Mouse (Mus musculus) heart, embryonic 15.5 days (tissue): ENCODE results near the gene Myo9a. TPM values are rescaled to one million over a fixed set of nuclear protein-coding genes. Genes with fewer than 3 reads are reported as not detected.

ENCODE experiments used
- ATAC-seq: fragments of 200-750 bp; cut with Nextera tagmentation; replicated peaks from 2 replicates; pipeline ENCODE4 v1.8.0; 2017; ENCODE audit warnings: low read depth, moderate TSS enrichment; ENCODE audit not compliant: insufficient number of reproducible peaks, insufficient read depth, low FRiP score
- H3K27ac ChIP-seq: fragments of 300-500 bp; sonication (generic); 2 replicates; pipeline ENCODE4 v1.5.1; 2015; ENCODE audit warnings: mild to moderate bottlenecking, inconsistent platforms
- H3K27me3 ChIP-seq: fragments of 300-500 bp; sonication (generic); 2 replicates; pipeline ENCODE4 v1.6.1; 2015; ENCODE audit warnings: inconsistent platforms
- H3K36me3 ChIP-seq: fragments of 300-500 bp; sonication (generic); 2 replicates; pipeline ENCODE4 v1.6.1; 2015; ENCODE audit warnings: mild to moderate bottlenecking, inconsistent platforms
- H3K4me1 ChIP-seq: fragments of 300-500 bp; sonication (generic); replicated peaks from 2 replicates; pipeline ENCODE4 v1.6.1; 2015; ENCODE audit warnings: inconsistent platforms
- H3K4me2 ChIP-seq: fragments of 300-500 bp; sonication (generic); 2 replicates; pipeline ENCODE4 v1.6.1; 2015; ENCODE audit warnings: inconsistent platforms, mild to moderate bottlenecking, moderate library complexity
- H3K4me3 ChIP-seq: fragments of 300-500 bp; sonication (generic); 2 replicates; pipeline ENCODE4 v1.5.1; 2015; ENCODE audit warnings: mild to moderate bottlenecking, inconsistent platforms
- H3K9ac ChIP-seq: fragments of 300-500 bp; sonication (generic); 2 replicates; pipeline ENCODE4 v1.6.1; 2015; ENCODE audit warnings: mild to moderate bottlenecking, inconsistent platforms
- H3K9me3 ChIP-seq: fragments of 300-500 bp; sonication (generic); replicated peaks from 2 replicates; pipeline ENCODE4 v1.6.1; 2016; ENCODE audit warnings: inconsistent platforms
- WGBS: fragments of 180-500 bp; shearing (Covaris S2); methylation state at CpG from one replicate; pipeline ENCODE4 v1.1.7; 2015; ENCODE audit warnings: mixed read lengths; 5-methylcytosine and 5-hydroxymethylcytosine counted together
- polyA plus RNA-seq: library from polyadenylated mRNA; unstranded; fragments of >200 nt; fragmentation: Nextera tagmentation; extraction: Ambion mirVana; gene quantifications from 2 replicates; pipeline ENCODE4 v1.2.1, GENCODE M21; 2015

Gene Myo9a
- 7.7 and 9.1 TPM in 2 replicates for polyA plus RNA-seq

- ATAC-seq = peak; percentile 94
- WGBS = under 1% methylated on average over 59 of the region's 59 CpGs
- peak within 1 kb of the TSS; percentile 98 for H3K27ac ChIP-seq
- H3K9ac ChIP-seq = peak within 1 kb of the TSS; percentile 77
- H3K36me3 ChIP-seq = no peaks in the 10 kb centered on the region
- H3K4me1 ChIP-seq = peaks cover 16% of the 10 kb centered on the region
- H3K9me3 ChIP-seq = no peaks in the 10 kb centered on the region
- H3K27me3 ChIP-seq = no peaks in the 10 kb centered on the region
- peak within 1 kb of the TSS; percentile 76 for H3K4me2 ChIP-seq
- peak within 1 kb of the TSS; percentile 82 for H3K4me3 ChIP-seq
Measured at GRCm38 (mm10) chr9:59750267-59751065, at the start of gene Myo9a, which contains the start of gene Senp8. Gene Myo9a (plus strand): TSS chr9:59750896. Gene Senp8 (minus strand): TSS chr9:59750710.

DNA sequence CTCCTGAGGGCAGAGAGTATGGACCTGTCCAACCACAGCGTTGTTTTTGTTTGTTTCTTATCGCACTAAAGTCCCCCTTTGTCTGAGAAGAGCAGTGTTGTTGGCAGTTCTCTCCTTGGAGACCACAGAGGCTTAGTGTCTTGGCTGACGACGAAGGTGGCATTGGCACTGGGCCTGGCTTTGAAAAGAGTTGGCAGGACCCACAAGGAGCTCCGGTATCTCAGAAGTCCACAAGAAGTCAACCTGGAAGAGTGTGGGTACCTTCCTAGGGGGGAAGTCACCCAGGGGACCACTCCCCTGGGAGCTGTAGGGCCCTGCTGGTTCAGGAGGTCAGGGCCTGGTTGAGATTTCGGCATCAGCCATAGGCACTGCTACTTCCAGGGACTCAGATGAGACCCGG lies 49.6 kb upstream of the Myo9a start:
- Histone ChIP-seq H3K9ac (no peak overlapping the region), H3K27me3 (no peaks in the 10 kb centered on the region), H3K4me3 (no peak overlapping the region), H3K27ac (no peak overlapping the region), H3K4me1 (no peaks in the 10 kb centered on the region), H3K9me3 (no peaks in the 10 kb centered on the region), H3K36me3 (no peaks in the 10 kb centered on the region), H3K4me2 (no peak overlapping the region)
- WGBS = 72% methylated on average over 7 of the region's 7 CpGs
- no peak for ATAC-seq

DNA sequence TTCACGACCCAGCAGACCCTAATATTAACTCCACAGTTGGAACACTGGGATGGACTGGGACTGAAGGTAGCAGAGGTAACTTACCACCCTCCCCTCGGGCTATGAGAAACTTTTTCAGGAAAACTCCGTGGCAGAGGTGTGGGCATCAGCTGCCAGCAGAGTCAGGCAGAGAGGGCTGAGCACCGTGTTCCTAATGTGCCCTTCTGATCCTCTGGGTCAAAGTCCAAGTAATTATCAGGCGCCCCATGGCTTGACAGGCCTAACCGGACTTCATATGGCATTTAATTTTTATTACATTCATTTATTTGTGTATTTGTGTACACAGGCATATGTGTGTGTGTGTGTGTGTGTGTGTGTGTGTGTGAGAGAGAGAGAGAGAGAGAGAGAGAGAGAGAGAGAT lies 47.6 kb upstream of the Myo9a start:
- Histone ChIP-seq H3K4me3 (no peak overlapping the region), H3K9me3 (no peaks in the 10 kb centered on the region), H3K36me3 (no peaks in the 10 kb centered on the region), H3K9ac (no peak overlapping the region), H3K27ac (no peak overlapping the region), H3K4me1 (0 out of 2 replicates have a peak, but pooled peaks cover 4% of the 10 kb centered on the region), H3K4me2 (no peak overlapping the region), H3K27me3 (no peaks in the 10 kb centered on the region)
- 72% methylated on average over 6 of the region's 6 CpGs for WGBS
- no peak for ATAC-seq

- H3K4me1 ChIP-seq = 0 out of 2 replicates have a peak, but pooled peaks cover 4% of the 10 kb centered on the region
- H3K4me3 ChIP-seq = no peak overlapping the region
- H3K4me2 ChIP-seq = no peak overlapping the region
- H3K27me3 ChIP-seq = no peaks in the 10 kb centered on the region
- H3K9ac ChIP-seq = no peak overlapping the region
- ATAC-seq = no peak
- H3K27ac ChIP-seq = no peak overlapping the region
- 42% methylated on average over 10 of the region's 10 CpGs for WGBS
- no peaks in the 10 kb centered on the region for H3K36me3 ChIP-seq
- H3K9me3 ChIP-seq = no peaks in the 10 kb centered on the region
Measured at GRCm38 (mm10) chr9:59706850-59707825, 43.6 kb upstream of the Myo9a start.

- H3K4me1 ChIP-seq = 0 out of 2 replicates have a peak, but pooled peaks cover 4% of the 10 kb centered on the region
- H3K4me3 ChIP-seq = no peak overlapping the region
- 60% methylated on average over 3 of the region's 3 CpGs for WGBS
- no peaks in the 10 kb centered on the region for H3K36me3 ChIP-seq
- no peaks in the 10 kb centered on the region for H3K27me3 ChIP-seq
- no peak overlapping the region for H3K4me2 ChIP-seq
- H3K9ac ChIP-seq = no peak overlapping the region
- no peak for ATAC-seq
- no peaks in the 10 kb centered on the region for H3K9me3 ChIP-seq
- no peak overlapping the region for H3K27ac ChIP-seq
Measured at GRCm38 (mm10) chr9:59709225-59709624, 41.5 kb upstream of the Myo9a start.

GRCm38 (mm10) chr9:59716275-59716898 lies 34.3 kb upstream of the Myo9a start:
- no peaks in the 10 kb centered on the region for H3K27me3 ChIP-seq
- H3K9me3 ChIP-seq = no peaks in the 10 kb centered on the region
- no peaks in the 10 kb centered on the region for H3K4me1 ChIP-seq
- H3K4me2 ChIP-seq = no peak overlapping the region
- 75% methylated on average over 7 of the region's 7 CpGs for WGBS
- H3K9ac ChIP-seq = no peak overlapping the region
- H3K27ac ChIP-seq = no peak overlapping the region
- ATAC-seq = no peak
- H3K36me3 ChIP-seq = no peaks in the 10 kb centered on the region
- H3K4me3 ChIP-seq = no peak overlapping the region

DNA sequence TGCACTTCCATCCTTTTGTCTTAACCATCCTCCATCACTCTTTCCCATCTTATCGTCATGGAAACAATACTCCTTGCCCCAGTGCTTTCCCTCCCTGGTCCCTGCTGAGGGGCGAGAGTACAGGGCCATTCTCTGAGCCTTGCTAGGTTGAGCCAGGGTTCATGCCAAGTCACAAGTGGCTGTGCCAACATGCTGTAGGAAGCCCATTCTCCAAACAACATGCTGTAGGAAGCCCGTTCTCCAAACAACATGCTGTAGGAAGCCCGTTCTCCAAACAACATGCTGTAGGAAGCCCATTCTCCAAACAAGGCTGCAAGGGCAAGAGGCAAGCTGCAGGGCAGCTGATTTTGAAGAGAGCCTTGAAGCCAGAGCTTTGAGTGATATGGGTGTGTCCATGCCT lies 32.5 kb upstream of the Myo9a start:
- Histone ChIP-seq H3K36me3 (no peaks in the 10 kb centered on the region), H3K4me3 (no peak overlapping the region), H3K4me2 (no peak overlapping the region), H3K4me1 (peaks cover under 1% of the 10 kb centered on the region), H3K9ac (no peak overlapping the region), H3K27me3 (no peaks in the 10 kb centered on the region), H3K9me3 (no peaks in the 10 kb centered on the region), H3K27ac (no peak overlapping the region)
- no peak for ATAC-seq
- 82% methylated on average over 4 of the region's 4 CpGs for WGBS

DNA sequence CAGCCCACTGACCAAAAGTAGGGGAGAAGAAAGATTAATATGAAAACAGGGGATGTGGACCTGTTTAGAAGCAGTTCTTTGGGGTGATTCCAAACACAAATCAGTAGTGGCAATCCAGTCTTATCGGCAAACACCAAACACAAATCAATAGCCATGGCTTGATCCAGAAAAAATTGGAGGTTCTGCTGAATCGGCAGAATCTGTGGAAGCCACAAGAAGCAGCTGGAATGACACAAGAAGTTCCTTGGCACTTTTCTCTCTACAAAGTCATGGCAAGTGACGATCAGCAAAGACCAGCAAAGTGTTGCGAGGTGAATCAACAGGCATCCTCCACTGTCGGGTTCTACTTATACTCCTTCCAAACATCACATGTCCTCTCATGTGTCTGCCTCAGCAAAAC lies 29.6 kb upstream of the Myo9a start:
- Histone ChIP-seq H3K27ac (no peak overlapping the region), H3K9ac (no peak overlapping the region), H3K4me3 (no peak overlapping the region), H3K4me2 (no peak overlapping the region), H3K9me3 (no peaks in the 10 kb centered on the region), H3K36me3 (no peaks in the 10 kb centered on the region), H3K4me1 (peaks cover 16% of the 10 kb centered on the region), H3K27me3 (no peaks in the 10 kb centered on the region)
- 70% methylated on average over 5 of the region's 5 CpGs for WGBS
- ATAC-seq = no peak

GRCm38 (mm10) chr9:59723096-59723657 lies 27.5 kb upstream of the Myo9a start:
- Histone ChIP-seq H3K27me3 (no peaks in the 10 kb centered on the region), H3K4me1 (peaks cover 16% of the 10 kb centered on the region), H3K4me2 (peak overlapping the region; percentile 49), H3K4me3 (peak overlapping the region; percentile 20; the same call in 1 of the 2 replicates), H3K27ac (peak overlapping the region; percentile 38), H3K9me3 (no peaks in the 10 kb centered on the region), H3K9ac (0 out of 2 replicates have a peak overlapping the region, but pooled peaks have one; percentile 19), H3K36me3 (no peaks in the 10 kb centered on the region)
- ATAC-seq = peak; percentile 62; the same call in 1 of the 2 replicates
- 15% methylated on average over 10 of the region's 10 CpGs for WGBS

GRCm38 (mm10) chr9:59723791-59724442 lies 26.8 kb upstream of the Myo9a start:
- peak; percentile 47; the same call in 1 of the 2 replicates for ATAC-seq
- Histone ChIP-seq H3K4me2 (peak overlapping the region; percentile 49; the same call in 1 of the 2 replicates), H3K27me3 (no peaks in the 10 kb centered on the region), H3K4me1 (peaks cover 16% of the 10 kb centered on the region), H3K4me3 (no peak overlapping the region), H3K9me3 (no peaks in the 10 kb centered on the region), H3K27ac (peak overlapping the region; percentile 38), H3K9ac (0 out of 2 replicates have a peak overlapping the region, but pooled peaks have one; percentile 10), H3K36me3 (no peaks in the 10 kb centered on the region)
- WGBS = 48% methylated on average over 8 of the region's 8 CpGs
